Mouse (Mus musculus) neural tube, embryonic 10.5 days (tissue): ENCODE results near the gene Rhoa.
A peak's percentile ranks its signal among the peaks of the same experiment; 100 is the strongest.

Source experiments
- DNase-seq: peaks from one replicate; pipeline ENCODE4 v3.0.0-alpha.2; 2017; ENCODE audit warnings: low spot score; ENCODE audit errors: extremely low spot score

The Rhoa gene

DNA sequence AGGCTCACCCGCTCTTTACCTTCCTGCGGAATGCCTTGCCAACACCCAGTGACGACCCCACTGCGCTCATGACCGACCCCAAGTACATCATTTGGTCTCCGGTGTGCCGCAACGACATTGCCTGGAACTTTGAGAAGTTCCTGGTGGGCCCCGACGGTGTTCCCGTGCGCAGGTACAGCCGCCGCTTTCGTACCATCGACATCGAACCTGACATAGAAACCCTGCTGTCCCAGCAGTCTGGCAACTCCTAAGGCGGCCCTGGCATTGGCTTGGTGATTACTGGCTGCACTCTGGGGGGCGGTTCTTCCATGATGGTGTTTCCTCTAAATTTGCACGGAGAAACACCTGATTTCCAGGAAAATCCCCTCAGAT, 33.9 kb downstream of the Rhoa start:
- DNase-seq: peak; percentile 15

DNA sequence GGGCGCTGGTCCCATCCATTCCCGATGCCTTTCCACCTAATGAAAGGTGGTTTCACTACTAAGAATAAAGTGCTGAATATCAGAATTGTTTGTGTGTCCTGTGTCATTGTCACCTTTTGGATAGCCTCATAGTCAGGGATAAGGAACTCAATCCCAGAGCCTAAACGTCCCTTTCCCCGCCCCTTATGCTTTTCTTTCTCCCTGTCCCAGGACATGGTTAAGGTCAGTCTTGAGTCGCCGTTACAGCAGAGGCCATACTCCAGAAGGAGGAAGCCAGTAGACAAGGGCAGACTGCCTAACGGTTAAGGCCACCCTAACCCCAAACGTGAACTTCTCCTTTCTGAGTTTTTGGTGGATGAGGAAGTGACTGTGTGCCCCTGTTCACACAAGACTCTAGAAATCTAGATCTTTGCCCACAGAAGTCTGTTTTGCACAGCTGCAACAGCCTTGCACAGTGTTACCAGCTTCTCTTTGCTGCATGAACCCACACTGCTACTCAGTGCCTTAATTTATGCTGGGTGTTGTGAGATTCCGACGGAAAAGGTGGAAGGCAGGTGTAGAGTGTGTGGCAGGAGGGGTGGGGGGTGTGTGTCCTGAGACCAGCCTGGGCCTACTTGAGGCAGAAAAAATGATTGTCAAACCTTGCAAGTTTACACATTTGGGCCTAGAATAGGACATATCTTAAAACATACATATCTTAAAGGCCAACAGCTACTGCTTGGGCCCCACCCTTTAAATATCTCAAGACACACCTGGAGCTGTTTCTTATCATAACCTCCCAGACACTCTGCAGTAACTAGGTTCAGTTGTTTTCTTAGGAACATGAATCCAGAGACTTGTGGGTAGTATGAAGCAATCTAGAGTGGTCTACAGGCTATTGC, 34.6 kb downstream of the Rhoa start:
- peak; percentile 15 for DNase-seq

DNA sequence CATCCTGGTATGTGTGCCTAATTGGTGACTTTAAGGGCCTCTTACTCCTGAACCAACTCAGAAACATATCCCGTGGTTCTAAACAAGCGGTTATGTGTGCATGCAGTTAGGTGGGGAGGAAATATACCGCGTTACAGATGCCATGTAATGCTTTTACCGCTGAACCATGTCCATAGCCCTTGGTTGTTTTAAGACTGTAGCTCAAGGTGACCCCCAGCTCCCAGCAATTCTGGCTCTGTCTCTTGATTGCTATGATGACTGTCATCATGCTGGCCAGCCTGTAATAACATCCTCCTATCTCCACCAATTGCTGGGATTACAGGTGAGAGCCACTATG, 35.2 kb downstream of the Rhoa start:
- DNase-seq: no peak

DNA sequence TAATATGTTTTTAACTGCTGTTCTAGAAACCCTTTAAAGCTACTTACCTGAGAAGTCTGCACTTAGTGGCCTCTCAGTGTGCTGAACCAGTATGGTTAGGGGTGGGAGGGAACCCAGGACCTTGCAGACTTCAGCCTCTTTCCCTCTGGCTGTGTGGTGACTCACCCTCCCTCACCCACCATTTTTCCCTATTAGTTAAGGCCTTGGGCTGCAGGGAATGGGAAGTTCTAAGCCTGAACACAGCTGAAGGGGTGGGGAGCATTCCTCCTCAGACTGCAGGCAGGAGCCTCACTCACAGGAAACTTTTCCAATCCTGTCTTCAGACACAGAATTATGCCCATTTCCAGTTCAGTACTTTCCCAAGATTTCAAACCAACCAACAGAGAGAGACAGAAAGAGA, 35.9 kb downstream of the Rhoa start:
- DNase-seq: no peak

DNA sequence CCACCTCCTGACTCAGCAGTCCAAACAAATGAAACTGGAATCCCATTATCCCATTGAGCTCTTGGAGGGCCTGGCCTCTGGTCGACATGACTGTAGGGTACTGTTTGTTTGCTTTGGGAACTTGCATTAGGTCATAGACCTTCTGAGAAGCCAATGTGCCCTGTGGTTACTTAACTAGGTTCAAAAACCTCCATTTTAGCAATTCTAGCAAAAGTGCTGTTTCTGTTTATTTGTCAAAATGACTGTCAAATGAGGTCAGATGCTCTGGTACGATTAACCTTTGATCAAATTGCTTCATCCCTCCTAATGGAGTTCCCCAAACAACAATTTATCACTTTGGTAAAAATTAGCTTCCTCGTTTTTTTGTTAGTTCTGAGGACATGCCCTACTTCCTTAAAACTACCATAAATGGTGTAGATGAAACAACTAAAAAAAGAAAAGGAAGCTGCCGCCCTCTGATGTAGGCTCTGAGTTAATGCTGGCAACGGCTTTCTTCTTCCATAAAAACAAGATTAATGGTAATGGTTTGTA, 36.4 kb downstream of the Rhoa start:
- DNase-seq: no peak

DNA sequence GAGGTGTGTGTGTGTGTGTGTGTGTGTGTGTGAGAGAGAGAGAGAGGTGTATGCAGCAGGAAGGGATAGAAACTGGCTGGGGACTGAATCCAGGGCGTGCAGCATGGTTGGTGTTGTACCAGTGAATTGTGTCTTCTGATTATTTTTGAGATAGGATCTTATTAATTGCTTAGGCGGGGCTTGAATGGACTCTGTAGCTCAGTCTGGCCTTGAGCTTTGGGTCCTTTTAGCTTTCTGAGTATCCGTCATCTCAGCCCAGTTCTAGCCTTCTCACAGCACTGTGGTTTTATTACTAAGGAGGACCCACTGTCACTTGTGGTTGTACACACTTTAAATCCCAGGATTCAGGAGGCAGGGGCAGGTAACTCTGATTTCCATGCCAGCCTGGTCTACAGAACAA, 37.4 kb downstream of the Rhoa start:
- DNase-seq: no peak

DNA sequence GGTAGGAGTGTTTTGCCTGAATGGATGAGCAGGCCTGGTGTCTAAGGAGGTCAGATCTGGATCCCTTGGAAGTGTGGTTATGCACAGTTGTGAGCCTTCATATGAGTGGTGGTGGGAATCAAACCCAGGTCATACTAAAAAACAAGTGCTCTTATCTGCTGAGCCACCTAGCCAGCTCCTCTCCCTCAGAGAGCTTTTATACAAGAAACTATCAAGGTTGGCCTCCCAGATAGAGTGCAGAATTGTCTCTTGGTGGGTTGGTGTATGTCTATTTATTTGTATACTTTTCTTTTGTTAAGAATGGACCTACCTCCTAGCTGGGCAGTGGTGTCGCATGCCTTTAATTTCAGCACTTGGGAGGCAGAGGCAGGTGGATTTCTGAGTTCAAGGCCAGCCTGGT, 37.9 kb downstream of the Rhoa start:
- DNase-seq: no peak

DNA sequence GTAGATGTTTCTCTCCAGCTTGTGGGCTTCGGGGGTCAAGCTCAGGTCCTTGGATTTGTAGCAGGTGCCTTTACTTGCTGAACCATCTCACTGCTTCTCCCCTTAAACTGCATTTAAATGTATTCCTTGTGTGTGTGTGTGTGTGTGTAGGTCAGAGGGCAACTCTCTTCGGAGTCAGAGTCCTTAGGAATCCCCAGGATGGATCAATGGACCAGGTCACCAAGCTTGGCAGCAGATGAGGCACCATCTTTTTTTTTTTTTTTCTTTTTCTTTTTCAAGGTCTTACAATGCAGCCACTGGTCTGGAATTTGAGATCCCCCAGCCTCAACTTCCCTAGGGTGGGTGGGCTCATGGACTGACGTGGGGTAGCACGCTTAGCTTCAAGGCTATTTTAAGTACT, 38.5 kb downstream of the Rhoa start:
- DNase-seq: no peak

DNA sequence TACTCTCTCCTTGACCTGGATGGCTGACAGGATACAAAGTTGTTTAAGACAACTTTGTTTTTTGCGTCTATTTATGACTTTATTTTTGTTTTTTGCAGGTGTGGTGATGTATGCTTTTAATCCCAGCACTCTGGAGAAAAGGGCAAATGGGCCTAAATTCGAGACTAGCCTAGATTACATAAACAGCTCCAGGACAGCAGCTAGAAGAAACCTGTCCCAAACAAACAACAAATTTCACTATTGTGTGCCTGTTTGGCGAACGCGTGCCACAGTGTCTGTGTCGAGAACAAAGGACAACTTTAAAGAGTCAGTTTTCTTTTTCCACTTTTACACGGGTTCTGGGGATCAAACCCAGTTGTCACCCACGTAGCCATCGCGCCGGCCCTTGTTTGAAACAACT, 41.1 kb downstream of the Rhoa start:
- no peak for DNase-seq

DNA sequence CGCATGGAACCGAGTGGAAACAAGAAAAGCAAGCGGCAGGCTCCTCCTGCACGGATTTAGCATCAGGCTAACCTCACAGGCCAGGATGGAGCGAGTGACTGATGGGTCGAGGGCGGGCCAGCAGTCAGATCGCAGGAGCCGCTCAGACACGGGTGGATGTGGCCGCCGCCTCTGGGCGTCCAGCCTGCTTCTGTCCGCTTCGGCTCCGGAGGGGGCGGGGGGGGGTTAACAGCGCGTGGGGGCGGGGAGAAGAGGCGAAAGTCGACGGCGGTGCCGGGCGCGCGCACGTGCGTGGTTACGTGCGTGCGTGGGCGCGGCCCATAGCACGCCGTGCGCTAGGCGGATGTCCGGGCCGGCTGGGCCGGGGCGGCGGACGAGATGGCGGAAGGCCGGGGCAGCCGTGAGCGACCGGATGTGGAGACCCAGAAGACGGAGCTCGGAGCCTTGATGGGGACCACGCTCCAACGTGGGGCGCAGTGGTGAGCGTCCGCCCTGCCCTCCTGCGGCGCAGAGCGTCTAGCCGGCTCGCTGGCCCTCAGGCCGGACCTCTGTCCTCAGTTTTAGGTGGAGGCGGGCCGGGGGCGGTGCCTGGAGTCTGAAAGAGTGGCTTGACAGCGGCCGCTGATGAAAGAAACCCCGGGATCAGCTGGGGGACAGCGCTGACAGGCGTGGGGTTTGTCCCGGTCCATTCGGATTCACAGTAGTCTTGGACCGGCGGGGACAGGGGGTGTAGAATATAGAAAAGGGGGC, 41.8 kb downstream of the Rhoa start, which contains the start of gene Usp4:
Gene Usp4 (plus strand): TSS at position 314 of the 750 bp plus-strand sequence.
- DNase-seq: peak; percentile 91

DNA sequence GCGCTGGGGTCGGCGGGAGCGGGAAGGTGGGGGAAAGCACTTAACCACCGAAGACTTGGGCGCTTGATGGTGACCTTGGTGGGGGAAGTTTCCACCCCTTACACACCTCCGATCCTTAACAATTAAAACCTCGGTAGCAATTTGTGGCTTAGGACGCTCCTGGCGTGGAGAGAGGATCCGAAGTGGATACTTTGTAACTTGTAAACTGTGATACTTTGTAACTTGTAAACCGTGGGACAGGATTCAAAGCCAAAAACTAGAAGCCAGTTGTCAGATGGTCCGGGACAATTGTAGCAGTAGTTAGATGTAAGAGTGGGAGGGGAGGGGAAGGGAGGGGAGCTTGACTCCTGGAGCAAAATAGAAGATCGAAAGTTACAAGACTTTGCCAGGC, 42.4 kb downstream of the Rhoa start:
- no peak for DNase-seq

DNA sequence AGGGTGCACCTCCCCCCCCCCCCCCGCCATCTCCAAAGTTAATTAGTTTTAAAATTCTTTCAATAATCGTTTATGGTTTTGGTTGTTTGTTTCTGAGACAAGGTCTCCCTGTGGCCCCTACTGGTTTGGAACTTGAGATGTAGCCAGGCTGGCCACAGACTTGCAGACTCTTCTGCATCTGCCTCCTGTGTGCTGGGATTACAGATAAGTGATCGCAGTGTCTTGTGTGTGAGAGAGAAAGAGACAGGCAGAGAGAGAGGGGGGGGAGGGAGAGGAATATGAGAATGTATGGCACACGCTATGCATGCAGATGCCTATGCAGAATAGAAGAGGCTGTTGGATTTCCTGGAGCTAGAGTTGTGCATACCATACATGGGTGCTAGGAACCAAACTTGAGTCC, 43.8 kb downstream of the Rhoa start:
- no peak for DNase-seq

DNA sequence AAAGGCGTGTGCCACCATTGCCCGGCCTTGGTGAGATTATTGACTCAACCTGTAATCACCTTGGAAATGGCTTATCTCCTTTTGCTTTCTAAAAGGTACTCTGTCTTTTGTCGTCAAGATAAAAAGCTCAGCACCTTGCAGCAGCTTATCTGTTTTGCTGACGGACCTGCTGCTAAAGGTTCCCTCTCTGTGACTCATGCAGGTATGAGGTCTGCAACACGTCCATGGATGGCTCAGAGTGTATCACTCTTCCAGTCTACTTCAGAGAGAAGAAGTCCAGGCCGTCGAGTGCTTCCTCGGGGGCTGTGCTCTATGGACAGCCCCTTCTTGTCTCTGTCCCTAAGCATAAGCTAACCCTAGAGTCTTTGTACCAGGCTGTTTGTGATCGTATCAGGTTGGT, 72.3 kb downstream of the Rhoa start:
- DNase-seq: no peak

DNA sequence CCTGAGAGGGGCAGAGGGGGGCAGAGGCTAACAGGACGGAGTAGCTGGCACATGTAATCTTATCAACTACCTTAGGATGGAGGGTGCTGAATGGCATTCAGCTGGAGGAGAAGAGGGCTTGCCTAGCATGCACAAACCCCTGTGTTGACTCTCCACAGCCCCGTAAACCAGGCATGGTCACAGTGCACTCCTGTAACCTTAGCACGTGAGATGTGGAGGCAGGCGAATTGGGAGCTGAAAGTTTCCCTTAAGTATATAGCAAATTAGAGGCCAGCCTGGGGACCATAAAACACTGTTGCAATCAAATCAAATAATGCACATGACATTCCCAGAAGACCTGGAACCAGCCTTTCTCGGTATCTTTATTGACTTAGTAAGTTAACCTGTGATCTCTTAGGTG, 72.8 kb downstream of the Rhoa start:
- no peak for DNase-seq

DNA sequence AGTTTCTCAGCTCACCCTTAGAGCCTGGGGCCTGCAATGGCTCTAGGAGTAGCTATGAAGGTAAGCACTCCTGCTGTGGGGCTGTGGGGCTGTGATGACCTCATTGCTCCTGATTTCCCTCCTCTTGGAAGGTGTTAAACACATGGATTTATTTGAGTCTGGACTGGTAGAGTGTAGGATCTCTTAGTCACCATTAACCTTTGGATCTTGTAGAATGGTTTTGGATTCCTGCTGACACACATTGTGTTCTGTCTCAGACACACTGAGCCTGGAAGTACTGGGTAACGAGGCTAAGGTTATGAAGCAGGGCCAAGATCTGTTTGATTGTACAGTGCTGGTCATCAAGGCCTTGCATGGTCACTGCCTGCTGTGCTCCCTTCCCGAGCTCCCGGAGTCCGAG, 73.4 kb downstream of the Rhoa start:
- no peak for DNase-seq

DNA sequence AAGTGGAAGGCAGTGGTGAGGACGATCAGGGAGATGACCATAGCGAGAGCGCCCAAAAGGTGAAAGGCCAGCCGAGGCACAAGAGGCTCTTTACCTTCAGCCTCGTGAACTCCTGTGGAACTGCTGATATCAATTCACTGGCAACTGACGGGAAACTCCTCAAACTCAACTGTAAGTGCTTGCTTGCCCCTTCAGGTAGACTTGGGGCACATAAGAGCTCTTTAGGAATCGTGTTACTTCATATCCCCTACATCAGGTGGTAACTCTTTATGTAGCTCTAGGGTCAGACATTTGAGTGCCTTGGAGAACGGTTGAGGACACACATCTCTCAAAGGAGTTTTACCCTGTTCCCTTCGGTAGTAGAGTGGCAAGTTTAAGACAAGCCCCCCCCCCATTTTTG, 75.5 kb downstream of the Rhoa start:
- no peak for DNase-seq

DNA sequence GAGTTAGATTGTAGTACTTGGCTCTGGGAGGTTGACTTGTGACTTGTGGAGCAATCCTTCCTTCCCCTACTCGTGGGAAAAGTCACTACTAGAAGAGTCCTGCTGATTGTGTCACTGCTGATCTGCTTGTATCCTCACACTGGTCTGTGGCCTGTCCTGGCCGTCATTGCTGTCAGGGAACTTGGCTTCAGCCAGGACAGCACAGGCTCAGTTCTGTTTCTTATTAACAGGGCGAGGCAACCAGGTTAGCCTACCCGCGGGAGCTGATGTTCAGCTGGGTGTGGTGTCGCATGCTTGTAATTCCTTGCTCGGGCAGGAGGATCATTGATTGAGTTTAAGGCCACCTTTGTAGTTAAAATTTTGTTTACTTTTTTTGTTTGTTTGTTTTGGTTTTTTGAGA, 79.1 kb downstream of the Rhoa start:
- DNase-seq: no peak

DNA sequence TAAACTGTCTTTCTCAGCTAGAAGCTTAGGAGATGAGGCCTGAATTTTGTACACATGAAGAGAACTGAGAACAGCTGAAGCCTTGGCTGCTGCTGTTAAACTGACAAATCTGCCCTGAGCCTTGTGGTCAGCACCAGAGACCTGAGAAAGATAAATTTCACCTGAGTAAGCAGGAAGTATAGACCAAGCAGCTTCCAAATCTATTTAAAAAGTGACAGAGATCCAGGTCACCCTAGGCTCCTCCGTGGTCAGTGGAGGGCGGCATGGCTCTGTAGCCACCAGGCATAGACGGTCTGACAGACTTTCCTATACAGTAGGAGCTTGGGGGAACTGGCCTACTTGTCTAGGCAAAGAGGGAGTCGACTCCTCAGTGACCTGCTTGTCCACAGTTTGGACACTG, 80.9 kb downstream of the Rhoa start:
- DNase-seq: no peak
